Mouse (Mus musculus): ENCODE measurements around the gene F7. TPM values are rescaled to one million over a fixed set of nuclear protein-coding genes. Genes with fewer than 3 reads are reported as not detected.
A peak's percentile ranks its signal among the peaks of the same experiment; 100 is the strongest.

F7 gene
- polyA plus RNA-seq, 1 experiment, result 0.30 TPM

GRCm38 (mm10) chr8:12984601-12985243 is 41.1 kb upstream of the F7 start:
- Histone ChIP-seq H3K4me1 (ENCODE audit: control insufficient read depth, insufficient read depth, insufficient read length, low read length) (no peaks in the 10 kb centered on the region), H3K4me3 (ENCODE audit: low read depth, low read length) (no peak overlapping the region), H3K27ac (ENCODE audit: insufficient read depth, low read depth, low read length) (no peak overlapping the region), H3K36me3 (ENCODE audit: control insufficient read depth, insufficient read depth, low read length) (no peaks in the 10 kb centered on the region), H3K27me3 (ENCODE audit: control insufficient read depth, insufficient read depth, low read length) (no peaks in the 10 kb centered on the region)
- WGBS, result 83% methylated on average over 17 of the region's 17 CpGs
- TF ChIP-seq POLR2A (IDR thresholded peaks at IDR 0.05; ENCODE audit: low read depth, low read length) (no peak), CTCF (IDR thresholded peaks at IDR 0.05; ENCODE audit: extremely low read depth, insufficient read length, insufficient replicate concordance, low read depth, low read length) (no peak)

DNA sequence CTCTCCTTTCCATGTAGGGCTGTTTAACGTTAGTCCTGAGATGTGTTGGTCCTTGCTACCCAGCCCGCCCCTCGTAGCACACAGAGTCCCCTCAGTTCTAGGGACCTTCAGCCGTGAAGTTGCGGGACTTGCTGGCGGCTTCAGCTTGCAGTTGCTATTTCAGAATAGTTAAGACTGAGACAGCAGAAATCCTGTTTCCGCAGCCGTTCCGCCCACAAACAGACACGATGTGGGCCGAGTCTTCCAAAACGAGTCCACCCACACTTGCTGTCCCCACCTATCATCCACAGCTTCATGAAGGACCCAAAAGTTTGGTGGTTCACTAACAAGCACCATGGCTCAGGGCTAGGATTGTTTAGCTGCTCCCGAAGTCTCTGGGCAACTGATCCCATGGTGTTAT is 40.6 kb upstream of the F7 start:
- no peak overlapping the region for H3K4me3 ChIP-seq (ENCODE audit: low read depth, low read length)
- TF ChIP-seq CTCF (IDR thresholded peaks at IDR 0.05; ENCODE audit: extremely low read depth, insufficient read length, insufficient replicate concordance, low read depth, low read length), result no peak
- no peak for TF ChIP-seq POLR2A (IDR thresholded peaks at IDR 0.05; ENCODE audit: low read depth, low read length)
- WGBS, result 88% methylated on average over 13 of the region's 13 CpGs
- H3K27me3 ChIP-seq (ENCODE audit: control insufficient read depth, insufficient read depth, low read length), result no peaks in the 10 kb centered on the region
- no peaks in the 10 kb centered on the region for H3K4me1 ChIP-seq (ENCODE audit: control insufficient read depth, insufficient read depth, insufficient read length, low read length)
- no peaks in the 10 kb centered on the region for H3K36me3 ChIP-seq (ENCODE audit: control insufficient read depth, insufficient read depth, low read length)
- H3K27ac ChIP-seq (ENCODE audit: insufficient read depth, low read depth, low read length), result no peak overlapping the region

DNA sequence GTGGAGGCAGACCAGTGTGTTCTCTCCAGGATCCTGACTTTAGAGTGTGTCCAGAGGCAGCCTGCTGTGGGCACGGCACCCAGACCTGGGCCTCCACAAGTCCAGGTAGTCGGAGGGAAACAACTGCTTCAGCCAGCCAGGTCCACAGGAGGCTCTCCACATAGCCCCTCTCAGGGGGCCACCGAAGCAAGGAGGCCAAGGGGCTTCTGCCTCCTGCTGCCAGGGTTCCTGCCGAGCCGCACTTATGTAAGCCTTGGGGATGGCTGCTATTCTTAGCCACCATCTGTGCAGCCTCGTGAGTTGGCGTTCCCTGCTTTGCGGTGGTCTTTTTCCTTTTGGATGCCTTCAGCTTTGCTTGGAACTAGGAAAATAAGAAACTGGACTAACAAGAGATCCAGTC is 38.3 kb upstream of the F7 start:
- Histone ChIP-seq H3K4me3 (ENCODE audit: low read depth, low read length) (no peak overlapping the region), H3K36me3 (ENCODE audit: control insufficient read depth, insufficient read depth, low read length) (no peaks in the 10 kb centered on the region), H3K27me3 (ENCODE audit: control insufficient read depth, insufficient read depth, low read length) (no peaks in the 10 kb centered on the region), H3K27ac (ENCODE audit: insufficient read depth, low read depth, low read length) (no peak overlapping the region), H3K4me1 (ENCODE audit: control insufficient read depth, insufficient read depth, insufficient read length, low read length) (no peaks in the 10 kb centered on the region)
- TF ChIP-seq POLR2A (IDR thresholded peaks at IDR 0.05; ENCODE audit: low read depth, low read length) (no peak), CTCF (IDR thresholded peaks at IDR 0.05; ENCODE audit: extremely low read depth, insufficient read length, insufficient replicate concordance, low read depth, low read length) (no peak)
- WGBS, result 87% methylated on average over 8 of the region's 8 CpGs

DNA sequence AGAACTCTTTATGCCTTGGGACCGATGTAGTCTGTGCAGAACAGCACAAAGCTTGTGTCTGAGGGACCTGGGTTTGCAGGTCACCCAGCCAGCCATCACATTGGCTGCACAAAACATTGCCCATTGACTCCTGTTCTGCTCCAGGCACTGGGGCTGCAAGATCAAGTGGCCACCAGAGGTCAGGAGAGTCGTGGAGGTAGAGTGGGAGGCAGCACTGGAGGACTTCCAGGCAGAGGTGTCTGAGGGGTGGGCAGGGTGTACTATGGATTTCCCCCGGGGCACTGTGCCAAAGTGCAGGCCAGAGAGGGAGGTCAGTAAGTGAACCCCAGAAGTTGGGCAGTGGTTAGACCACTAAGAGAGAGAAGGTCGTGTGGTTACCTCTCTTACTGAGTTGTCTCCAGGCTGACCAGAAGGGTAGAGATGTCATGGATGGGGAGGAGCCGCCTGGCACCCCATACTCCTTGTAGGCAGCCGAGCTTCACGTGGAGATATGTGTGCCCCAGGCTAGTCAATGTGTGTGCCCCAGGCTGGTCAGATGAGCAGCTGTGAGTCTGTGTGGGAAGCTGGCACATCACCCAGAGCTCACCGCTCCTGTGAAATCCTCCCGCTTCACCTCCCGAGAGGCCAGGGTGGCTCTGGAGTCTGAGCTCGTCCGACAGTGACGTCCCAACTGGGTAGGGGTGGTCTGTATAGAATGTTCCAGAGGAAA is 37.0 kb upstream of the F7 start:
- WGBS, result 79% methylated on average over 13 of the region's 13 CpGs
- H3K27me3 ChIP-seq (ENCODE audit: control insufficient read depth, insufficient read depth, low read length), result no peaks in the 10 kb centered on the region
- H3K27ac ChIP-seq (ENCODE audit: insufficient read depth, low read depth, low read length), result no peak overlapping the region
- H3K4me1 ChIP-seq (ENCODE audit: control insufficient read depth, insufficient read depth, insufficient read length, low read length), result no peaks in the 10 kb centered on the region
- no peak for TF ChIP-seq POLR2A (IDR thresholded peaks at IDR 0.05; ENCODE audit: low read depth, low read length)
- peak; percentile 22; the same call in 1 of the 2 replicates for TF ChIP-seq CTCF (IDR thresholded peaks at IDR 0.05; ENCODE audit: extremely low read depth, insufficient read length, insufficient replicate concordance, low read depth, low read length)
- no peaks in the 10 kb centered on the region for H3K36me3 ChIP-seq (ENCODE audit: control insufficient read depth, insufficient read depth, low read length)
- H3K4me3 ChIP-seq (ENCODE audit: low read depth, low read length), result no peak overlapping the region

GRCm38 (mm10) chr8:12991411-12991810 is 34.4 kb upstream of the F7 start:
- Histone ChIP-seq H3K4me1 (ENCODE audit: control insufficient read depth, insufficient read depth, insufficient read length, low read length) (no peaks in the 10 kb centered on the region), H3K27ac (ENCODE audit: insufficient read depth, low read depth, low read length) (no peak overlapping the region), H3K4me3 (ENCODE audit: low read depth, low read length) (no peak overlapping the region), H3K36me3 (ENCODE audit: control insufficient read depth, insufficient read depth, low read length) (no peaks in the 10 kb centered on the region), H3K27me3 (ENCODE audit: control insufficient read depth, insufficient read depth, low read length) (no peaks in the 10 kb centered on the region)
- TF ChIP-seq CTCF (IDR thresholded peaks at IDR 0.05; ENCODE audit: extremely low read depth, insufficient read length, insufficient replicate concordance, low read depth, low read length) (no peak), POLR2A (IDR thresholded peaks at IDR 0.05; ENCODE audit: low read depth, low read length) (no peak)
- 72% methylated on average over 10 of the region's 10 CpGs for WGBS

DNA sequence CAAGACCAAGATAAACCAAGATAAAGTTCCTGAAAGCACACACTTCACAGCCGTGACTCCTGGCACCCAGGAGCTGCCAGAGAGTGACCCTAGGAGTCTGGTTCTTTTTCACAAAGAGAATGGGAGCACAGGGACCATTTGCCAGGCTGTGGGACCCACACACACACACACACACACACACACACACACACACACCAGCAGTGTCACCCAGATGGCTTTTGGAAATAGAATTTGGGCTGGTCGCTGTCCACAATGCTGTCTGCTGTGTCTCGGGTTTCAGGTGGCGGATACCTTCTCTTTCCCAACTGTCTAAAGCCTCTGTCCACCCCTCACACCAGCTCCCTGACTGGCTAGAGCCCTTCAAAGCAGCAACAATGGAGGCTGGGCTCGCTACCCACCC is 31.4 kb upstream of the F7 start:
- TF ChIP-seq CTCF (IDR thresholded peaks at IDR 0.05; ENCODE audit: extremely low read depth, insufficient read length, insufficient replicate concordance, low read depth, low read length) (no peak), POLR2A (IDR thresholded peaks at IDR 0.05; ENCODE audit: low read depth, low read length) (no peak)

GRCm38 (mm10) chr8:12995481-12995880 is 30.4 kb upstream of the F7 start:
- Histone ChIP-seq H3K4me1 (ENCODE audit: control insufficient read depth, insufficient read depth, insufficient read length, low read length) (no peaks in the 10 kb centered on the region), H3K27ac (ENCODE audit: insufficient read depth, low read depth, low read length) (no peak overlapping the region), H3K27me3 (ENCODE audit: control insufficient read depth, insufficient read depth, low read length) (no peaks in the 10 kb centered on the region), H3K36me3 (ENCODE audit: control insufficient read depth, insufficient read depth, low read length) (no peaks in the 10 kb centered on the region), H3K4me3 (ENCODE audit: low read depth, low read length) (no peak overlapping the region)
- no peak for TF ChIP-seq CTCF (IDR thresholded peaks at IDR 0.05; ENCODE audit: extremely low read depth, insufficient read length, insufficient replicate concordance, low read depth, low read length)
- TF ChIP-seq POLR2A (IDR thresholded peaks at IDR 0.05; ENCODE audit: low read depth, low read length), result no peak
- 54% methylated on average over 5 of the region's 5 CpGs for WGBS

More for the DNA sequence above, 31.4 kb upstream of the F7 start:
- H3K36me3 ChIP-seq (ENCODE audit: control insufficient read depth, insufficient read depth, low read length), result no peaks in the 10 kb centered on the region
- no peak overlapping the region for H3K27ac ChIP-seq (ENCODE audit: insufficient read depth, low read depth, low read length)
- H3K4me1 ChIP-seq (ENCODE audit: control insufficient read depth, insufficient read depth, insufficient read length, low read length), result no peaks in the 10 kb centered on the region
- no peaks in the 10 kb centered on the region for H3K27me3 ChIP-seq (ENCODE audit: control insufficient read depth, insufficient read depth, low read length)
- WGBS, result 83% methylated on average over 5 of the region's 5 CpGs
- H3K4me3 ChIP-seq (ENCODE audit: low read depth, low read length), result no peak overlapping the region

All from small intestine, adult 2 months (tissue).